Mouse (Mus musculus) intestine, postnatal 0 days (tissue): ENCODE data around the gene Phospho2. TPM values are rescaled to one million over a fixed set of nuclear protein-coding genes. Genes with fewer than 3 reads are reported as not detected.

Source experiments
- ATAC-seq: fragments of 200-750 bp; cut with Nextera tagmentation; 2 replicates; pipeline ENCODE4 v1.8.0; 2017; ENCODE audit warnings: mild to moderate bottlenecking, moderate TSS enrichment, moderate library complexity
- H3K27ac ChIP-seq: fragments of 300-500 bp; sonication (generic); 2 replicates; pipeline ENCODE4 v1.5.1; 2014; ENCODE audit warnings: mild to moderate bottlenecking, low read depth, low read length, moderate library complexity
- H3K27me3 ChIP-seq: fragments of 300-500 bp; sonication (generic); replicated peaks from 2 replicates; pipeline ENCODE4 v1.6.1; 2014; ENCODE audit warnings: low read length, mixed read lengths; ENCODE audit not compliant: control insufficient read depth, insufficient read depth
- H3K36me3 ChIP-seq: fragments of 300-500 bp; sonication (generic); 2 replicates; pipeline ENCODE4 v1.6.1; 2014; ENCODE audit warnings: mild to moderate bottlenecking, moderate library complexity; ENCODE audit not compliant: control insufficient read depth, insufficient read depth
- H3K4me1 ChIP-seq: fragments of 300-500 bp; sonication (generic); replicated peaks from 2 replicates; pipeline ENCODE4 v1.6.1; 2014; ENCODE audit warnings: antibody characterized with exemption, low read length, mixed read lengths; ENCODE audit not compliant: control insufficient read depth, insufficient read depth
- H3K4me2 ChIP-seq: fragments of 300-500 bp; sonication (generic); replicated peaks from 2 replicates; pipeline ENCODE4 v1.6.1; 2014; ENCODE audit warnings: low read depth, mild to moderate bottlenecking, moderate library complexity
- H3K4me3 ChIP-seq: fragments of 300-500 bp; sonication (generic); 2 replicates; pipeline ENCODE4 v1.5.1; 2014; ENCODE audit warnings: low read depth, low read length
- H3K9ac ChIP-seq: fragments of 300-500 bp; sonication (generic); 2 replicates; pipeline ENCODE4 v1.6.1; 2014; ENCODE audit warnings: mild to moderate bottlenecking, low read depth, low read length
- H3K9me3 ChIP-seq: fragments of 300-500 bp; sonication (generic); 2 replicates; pipeline ENCODE4 v1.6.1; 2016; ENCODE audit warnings: mixed run types; ENCODE audit not compliant: control insufficient read depth
- CTCF ChIP-seq: sonication (generic); IDR thresholded peaks from 2 replicates; pipeline ENCODE4 v1.5.1; 2016; ENCODE audit warnings: low read depth, mild to moderate bottlenecking, control low read depth, antibody characterized with exemption, moderate library complexity
- WGBS: fragments of 180-500 bp; shearing (Covaris S2); extraction: QIAGEN DNeasy Blood & Tissue Kit; methylation state at CpG from one replicate; pipeline ENCODE4 v1.1.7; 2014; 5-methylcytosine and 5-hydroxymethylcytosine counted together
- polyA plus RNA-seq: library from polyadenylated mRNA; unstranded; fragments of >200 nt; fragmentation: Nextera tagmentation; extraction: Ambion mirVana; gene quantifications from 2 replicates; pipeline ENCODE4 v1.2.1, GENCODE M21; 2015

The Phospho2 gene
- polyA plus RNA-seq, 1 experiment from 2014 or later, result 26.0 TPM

- peak within 1 kb of the TSS; percentile 91 for H3K27ac ChIP-seq
- peak within 1 kb of the TSS; percentile 88 for H3K9ac ChIP-seq
- no peaks in the 10 kb centered on the region for H3K27me3 ChIP-seq
- no peaks in the 10 kb centered on the region for H3K9me3 ChIP-seq
- WGBS, result 6% methylated on average over 8 of the region's 8 CpGs
- H3K4me2 ChIP-seq, result peak within 1 kb of the TSS; percentile 97
- peak within 1 kb of the TSS; percentile 83 for H3K4me3 ChIP-seq
- peaks cover 6% of the 10 kb centered on the region; the same call in 1 of the 2 replicates for H3K4me1 ChIP-seq
- H3K36me3 ChIP-seq, result no peaks in the 10 kb centered on the region
- ATAC-seq, result no peak
- no peak for TF ChIP-seq CTCF
These were observed 32.3 kb downstream of the Phospho2 start, which contains the start of gene Klhl23 for GRCm38 (mm10) chr2:69821711-69822110. Gene Klhl23, plus strand, starts transcription at chr2:69821944.

DNA sequence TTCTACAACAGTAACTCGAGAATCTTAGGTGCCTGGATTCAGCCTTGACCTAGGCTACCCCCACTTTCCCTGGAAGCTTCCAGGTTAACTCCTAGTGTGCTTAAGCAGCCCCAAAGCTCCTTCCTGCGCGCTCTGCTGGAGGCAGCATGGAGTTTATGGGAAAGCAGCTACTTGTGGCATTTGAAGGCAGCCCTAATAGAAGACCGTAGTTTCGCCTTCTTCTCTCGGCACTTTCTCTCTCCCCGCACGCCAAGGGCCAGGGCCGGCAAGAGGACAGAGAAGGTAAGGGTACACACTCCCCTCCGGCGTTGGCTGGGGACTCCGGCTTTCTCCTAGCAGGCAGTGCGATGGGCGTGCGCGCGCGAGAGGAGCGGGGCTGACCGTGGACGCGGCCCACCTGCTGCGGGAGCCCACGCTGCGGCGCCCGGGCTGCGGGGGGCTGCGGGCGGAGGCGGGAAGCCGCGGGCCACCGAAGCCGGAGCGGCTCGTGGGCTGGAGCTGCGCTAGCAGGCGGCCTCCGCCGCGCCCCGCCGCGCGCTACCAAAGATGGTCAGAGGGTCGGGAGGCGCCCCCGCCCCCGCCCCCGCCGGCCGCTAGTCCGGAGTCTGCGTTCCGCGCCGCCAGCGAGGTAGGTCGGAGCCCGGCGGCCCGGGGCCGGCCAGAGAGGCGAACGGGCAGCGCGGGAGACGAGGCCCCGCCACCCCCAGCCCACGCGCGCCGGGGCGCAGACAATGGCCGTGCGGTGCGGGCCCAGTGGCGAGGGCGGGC lies 33.1 kb downstream of the Phospho2 start:
- peak overlapping the region; percentile 83 for H3K4me3 ChIP-seq
- H3K36me3 ChIP-seq, result no peaks in the 10 kb centered on the region
- H3K4me1 ChIP-seq, result peaks cover 6% of the 10 kb centered on the region; the same call in 1 of the 2 replicates
- ATAC-seq, result peak; percentile 50
- H3K9ac ChIP-seq, result peak overlapping the region; percentile 88
- peak overlapping the region; percentile 97 for H3K4me2 ChIP-seq
- under 1% methylated on average over 55 of the region's 80 CpGs for WGBS
- TF ChIP-seq CTCF, result peak; percentile 34
- H3K27me3 ChIP-seq, result no peaks in the 10 kb centered on the region
- H3K27ac ChIP-seq, result peak overlapping the region; percentile 91
- H3K9me3 ChIP-seq, result no peaks in the 10 kb centered on the region

DNA sequence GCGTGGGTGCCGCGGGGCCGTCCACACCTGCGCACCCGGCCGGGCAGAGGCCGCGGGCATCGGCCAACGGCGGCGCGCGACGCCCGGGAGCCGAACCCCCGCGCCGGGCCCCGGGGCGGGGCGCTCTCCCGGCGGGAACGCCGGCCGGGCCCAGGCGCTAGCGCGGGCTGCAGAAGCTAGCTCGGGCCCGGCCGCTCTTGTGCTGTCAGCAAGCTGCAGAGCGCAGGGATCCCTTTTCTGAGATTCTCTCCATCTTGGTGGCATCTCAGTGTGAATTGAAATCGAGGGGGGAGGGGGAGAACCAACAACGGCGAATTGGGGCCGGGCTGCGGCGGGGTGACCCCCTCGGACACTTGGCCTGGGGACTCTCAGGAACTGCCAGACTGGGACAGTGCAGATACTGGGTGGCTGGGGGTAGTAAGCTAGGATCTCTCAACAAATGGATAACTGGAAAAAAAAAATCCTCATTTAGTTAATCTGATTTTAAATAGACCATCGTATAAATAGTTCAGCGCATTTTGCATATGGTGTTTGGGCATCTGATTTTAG lies 33.8 kb downstream of the Phospho2 start:
- Histone ChIP-seq H3K4me1 (peaks cover 6% of the 10 kb centered on the region; the same call in 1 of the 2 replicates), H3K27ac (peak overlapping the region; percentile 91)
- 2% methylated on average over 45 of the region's 45 CpGs for WGBS

DNA sequence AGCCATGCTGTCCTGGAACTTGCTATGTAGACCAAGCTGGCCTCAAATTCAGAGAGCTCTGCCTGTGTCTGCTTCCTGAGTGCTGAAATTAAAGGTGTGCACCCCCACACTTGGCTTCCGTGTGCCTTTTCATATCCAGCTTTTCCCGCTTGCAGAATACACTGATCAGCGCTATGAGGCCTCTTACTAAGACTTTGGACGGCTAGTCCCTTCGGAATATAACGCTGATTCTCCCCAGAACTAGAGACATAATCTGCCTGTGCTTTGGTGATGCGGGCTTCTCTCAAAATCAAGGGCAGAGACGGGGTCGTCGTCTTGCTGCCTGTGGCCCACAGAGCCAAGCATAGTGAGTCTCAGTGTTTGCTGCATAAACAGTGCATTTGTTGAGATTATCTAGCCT lies 36.5 kb downstream of the Phospho2 start:
- Histone ChIP-seq H3K4me3 (no peak overlapping the region), H3K27ac (no peak overlapping the region), H3K36me3 (peaks cover 6% of the 10 kb centered on the region; the same call in 1 of the 2 replicates), H3K9ac (no peak overlapping the region), H3K9me3 (no peaks in the 10 kb centered on the region), H3K27me3 (no peaks in the 10 kb centered on the region), H3K4me2 (0 out of 2 replicates have a peak overlapping the region, but pooled peaks have one; percentile 6), H3K4me1 (no peaks in the 10 kb centered on the region)
- 68% methylated on average over 10 of the region's 10 CpGs for WGBS
- ATAC-seq, result no peak
- no peak for TF ChIP-seq CTCF

More for the DNA sequence above, 33.8 kb downstream of the Phospho2 start:
- peak; percentile 70 for ATAC-seq
- Histone ChIP-seq H3K27me3 (no peaks in the 10 kb centered on the region), H3K9ac (peak overlapping the region; percentile 88), H3K9me3 (no peaks in the 10 kb centered on the region), H3K36me3 (no peaks in the 10 kb centered on the region), H3K4me3 (peak overlapping the region; percentile 83), H3K4me2 (peak overlapping the region; percentile 97)
- no peak for TF ChIP-seq CTCF

GRCm38 (mm10) chr2:69826380-69826779 lies 37.0 kb downstream of the Phospho2 start:
- Histone ChIP-seq H3K27ac (no peak overlapping the region), H3K9me3 (no peaks in the 10 kb centered on the region), H3K36me3 (peaks cover 6% of the 10 kb centered on the region; the same call in 1 of the 2 replicates), H3K4me2 (no peak overlapping the region), H3K9ac (no peak overlapping the region), H3K4me3 (no peak overlapping the region), H3K27me3 (no peaks in the 10 kb centered on the region), H3K4me1 (no peaks in the 10 kb centered on the region)
- 80% methylated on average over 2 of the region's 2 CpGs for WGBS
- no peak for TF ChIP-seq CTCF
- no peak for ATAC-seq

DNA sequence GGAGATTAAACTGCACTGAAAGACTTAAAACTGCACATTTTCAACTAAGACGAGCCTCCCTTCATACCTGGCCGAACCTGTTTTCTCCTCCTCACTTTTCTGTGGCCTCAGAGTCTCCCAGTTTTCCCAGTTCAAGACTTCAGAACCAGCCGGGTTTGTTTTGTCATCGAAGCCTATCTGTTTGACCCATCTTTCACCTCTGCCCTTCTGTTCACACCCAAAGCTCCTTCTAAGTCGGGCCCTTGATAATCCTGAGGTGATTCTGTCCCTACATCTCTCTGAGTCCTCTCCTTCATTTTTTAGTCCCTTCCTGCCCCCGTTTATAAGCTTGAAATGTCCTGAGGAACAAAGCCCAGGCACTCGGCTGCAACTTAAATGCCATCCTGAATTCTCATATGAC lies 38.6 kb downstream of the Phospho2 start:
- no peak overlapping the region for H3K27ac ChIP-seq
- TF ChIP-seq CTCF, result no peak
- 20% methylated on average over 7 of the region's 7 CpGs for WGBS

More for the DNA sequence above, 38.6 kb downstream of the Phospho2 start:
- no peaks in the 10 kb centered on the region for H3K27me3 ChIP-seq
- no peak for ATAC-seq
- no peak overlapping the region for H3K4me3 ChIP-seq
- no peaks in the 10 kb centered on the region for H3K9me3 ChIP-seq
- H3K4me2 ChIP-seq, result no peak overlapping the region
- H3K36me3 ChIP-seq, result peaks cover 6% of the 10 kb centered on the region; the same call in 1 of the 2 replicates
- no peaks in the 10 kb centered on the region for H3K4me1 ChIP-seq
- no peak overlapping the region for H3K9ac ChIP-seq
